Mouse (Mus musculus) spleen, postnatal 4 days (tissue): ENCODE measurements around the gene Syngr4.
"Not testable (repeated sequence)": the region's sequence is repeated elsewhere in the genome, so short reads cannot be mapped to it uniquely, and the experiment has no call there.

Experiments
- DNase-seq, 2 experiments: peaks; one replicate each; pipeline ENCODE4 v3.0.0; 2022; ENCODE audit warnings: low spot score in 2 of 2

Gene Syngr4

DNA sequence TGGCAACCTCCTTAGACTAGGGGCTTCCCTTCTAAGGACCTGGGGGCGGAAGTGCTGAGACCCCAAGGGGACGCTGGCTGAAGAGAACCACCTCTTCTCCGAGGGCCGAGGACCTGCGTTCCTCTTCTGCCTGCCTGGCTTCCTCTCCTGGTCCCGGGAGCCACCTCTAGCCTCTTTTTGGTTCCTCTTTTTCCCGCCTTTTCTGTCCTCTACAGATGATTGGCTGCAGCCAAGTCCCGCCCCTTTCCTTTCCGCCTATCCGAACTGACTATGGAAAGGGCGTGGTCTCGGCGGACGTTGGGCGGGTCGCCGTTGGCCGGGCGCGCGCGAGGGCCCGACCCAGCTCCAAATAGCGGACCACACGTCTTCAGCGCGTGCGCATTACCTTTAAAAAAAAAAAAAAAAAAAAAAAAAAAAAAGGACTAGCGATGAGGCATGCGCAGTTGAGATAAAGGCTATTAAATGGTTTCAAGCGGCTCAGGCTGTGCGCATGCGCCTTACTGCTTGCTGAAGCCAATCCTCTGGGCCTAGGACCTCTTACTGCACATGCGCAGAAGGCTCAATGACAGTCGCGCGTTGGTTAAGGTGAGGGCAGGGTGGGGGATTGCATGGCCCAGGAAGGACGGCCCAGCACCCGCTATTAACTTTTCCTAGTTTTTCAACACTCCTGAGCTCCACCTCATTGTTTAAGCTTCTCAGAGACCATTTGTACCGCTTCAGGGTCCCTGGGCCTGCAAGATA lies at the start of gene Syngr4, which contains the start of gene Tmem143:
Gene Syngr4 (minus strand): TSS at position 198 of the 741 bp plus-strand sequence.
Gene Tmem143 (plus strand): TSS at position 425 of the 741 bp plus-strand sequence.
- peak; percentile 97 for DNase-seq

DNA sequence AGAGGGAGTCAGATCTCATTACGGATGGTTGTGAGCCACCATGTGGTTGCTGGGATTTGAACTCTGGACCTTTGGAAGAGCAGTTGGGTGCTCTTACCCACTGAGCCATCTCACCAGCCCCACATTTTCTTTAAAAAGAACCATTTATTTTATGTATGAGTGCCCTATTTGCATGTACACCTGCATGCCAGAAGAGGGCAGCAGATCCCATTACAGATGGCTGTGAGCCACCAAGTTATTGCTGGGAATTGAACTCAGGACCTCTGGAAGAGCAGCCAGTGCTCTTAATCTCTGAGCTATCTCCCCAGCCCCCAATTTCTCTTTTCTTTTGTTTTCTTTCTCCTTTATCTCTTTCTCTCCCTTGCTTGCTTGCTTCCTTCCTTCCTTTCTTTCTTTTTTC lies 46.8 kb upstream of the Syngr4 start:
- DNase-seq, result not testable (repeated sequence)

DNA sequence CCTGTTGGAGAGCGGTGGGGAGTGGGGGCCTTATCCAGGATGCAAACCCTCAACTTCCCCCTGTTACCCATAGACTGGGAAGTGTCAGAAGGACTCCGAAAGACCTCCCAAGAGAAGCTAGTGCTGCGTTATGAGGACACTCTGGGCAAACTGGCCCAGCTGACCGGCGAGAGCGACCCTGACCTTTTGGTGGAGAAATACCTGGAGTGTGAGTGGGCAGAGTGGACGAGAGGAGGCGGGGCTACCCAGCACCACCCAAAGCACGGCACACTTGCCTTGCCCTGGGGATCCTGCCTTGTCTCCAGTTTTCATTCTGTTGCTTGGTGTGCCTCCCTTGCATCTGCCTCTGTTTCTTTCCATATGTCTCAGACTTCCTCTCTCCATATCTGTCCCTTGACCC lies 45.5 kb upstream of the Syngr4 start:
- no peak for DNase-seq

DNA sequence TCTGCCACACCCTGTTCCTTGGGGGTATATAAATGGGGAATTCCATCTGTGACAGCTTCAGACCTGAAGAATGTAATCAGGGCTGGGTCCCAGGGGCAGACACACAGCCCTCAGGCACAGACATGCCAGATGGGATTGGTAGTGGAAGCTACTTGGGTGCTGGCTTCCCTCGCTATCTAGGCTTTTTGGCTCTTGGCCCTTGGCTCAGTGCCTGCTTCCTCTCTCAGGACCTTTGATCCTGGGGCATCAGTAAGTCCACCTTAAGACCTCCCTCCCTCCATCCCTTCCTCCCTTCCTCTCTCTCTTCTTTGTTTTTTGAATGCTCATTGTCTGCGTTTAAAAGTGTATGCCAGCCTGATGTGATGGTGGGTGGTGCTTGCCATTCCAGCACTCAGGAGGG lies 43.3 kb upstream of the Syngr4 start:
- DNase-seq, result no peak

DNA sequence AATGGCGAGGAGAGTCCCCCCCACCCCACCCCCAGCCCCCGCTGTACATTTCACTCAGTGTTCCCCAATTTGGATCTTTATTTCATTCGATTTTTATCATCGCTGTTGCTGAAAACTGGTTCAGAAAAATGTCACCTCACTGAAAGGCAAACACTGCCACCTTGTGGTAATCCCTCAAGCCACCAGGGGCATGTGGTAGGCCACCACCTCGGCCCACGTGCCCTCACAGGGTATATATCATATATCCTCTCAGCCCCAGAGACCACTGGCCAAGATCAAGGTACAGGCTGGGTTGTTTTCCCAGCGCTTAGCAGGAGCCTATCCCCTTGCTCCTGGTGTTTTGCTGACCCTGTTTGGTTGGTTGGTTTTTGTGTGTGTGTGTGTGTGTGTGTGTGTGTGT lies 38.6 kb upstream of the Syngr4 start:
- DNase-seq, result peak; percentile 63 to 85

DNA sequence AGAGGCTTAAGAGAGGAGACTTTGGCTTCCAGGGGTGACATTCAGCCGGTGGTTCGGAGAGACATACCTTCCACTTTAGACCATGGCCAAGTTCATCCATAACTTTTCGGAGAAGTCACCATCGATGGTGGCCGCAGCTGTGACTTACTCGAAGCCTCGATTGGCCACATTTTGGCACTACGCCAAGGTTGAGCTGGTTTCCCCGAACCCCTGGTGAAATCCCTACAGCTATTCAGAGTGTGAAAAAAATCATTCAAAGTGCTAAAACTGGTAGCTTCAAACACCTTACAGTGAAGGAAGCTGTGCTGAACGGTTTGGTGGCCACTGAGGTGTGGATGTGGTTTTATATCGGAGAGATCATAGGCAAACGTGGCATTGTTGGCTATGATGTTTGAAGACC lies 37.3 kb upstream of the Syngr4 start:
- DNase-seq, result not testable (repeated sequence)

DNA sequence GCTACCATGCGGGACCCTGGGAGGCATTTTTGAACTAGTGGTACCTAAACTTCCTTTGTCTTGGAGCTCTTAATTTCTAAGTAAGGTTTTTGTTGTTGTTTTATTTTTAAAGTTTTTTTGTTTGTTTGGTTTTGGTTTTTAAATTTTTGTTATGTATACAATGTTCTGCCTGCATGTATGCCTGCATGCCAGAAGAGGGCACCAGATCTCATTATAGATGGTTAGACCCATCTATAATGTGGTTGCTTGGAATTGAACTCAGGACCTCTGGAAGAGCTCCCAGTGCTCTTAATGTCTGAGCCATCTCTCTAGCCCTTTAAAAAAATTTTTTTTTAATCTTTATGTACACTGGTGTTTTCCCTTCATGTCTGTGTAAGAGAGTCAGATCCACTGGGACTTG lies 33.2 kb upstream of the Syngr4 start:
- no peak for DNase-seq

DNA sequence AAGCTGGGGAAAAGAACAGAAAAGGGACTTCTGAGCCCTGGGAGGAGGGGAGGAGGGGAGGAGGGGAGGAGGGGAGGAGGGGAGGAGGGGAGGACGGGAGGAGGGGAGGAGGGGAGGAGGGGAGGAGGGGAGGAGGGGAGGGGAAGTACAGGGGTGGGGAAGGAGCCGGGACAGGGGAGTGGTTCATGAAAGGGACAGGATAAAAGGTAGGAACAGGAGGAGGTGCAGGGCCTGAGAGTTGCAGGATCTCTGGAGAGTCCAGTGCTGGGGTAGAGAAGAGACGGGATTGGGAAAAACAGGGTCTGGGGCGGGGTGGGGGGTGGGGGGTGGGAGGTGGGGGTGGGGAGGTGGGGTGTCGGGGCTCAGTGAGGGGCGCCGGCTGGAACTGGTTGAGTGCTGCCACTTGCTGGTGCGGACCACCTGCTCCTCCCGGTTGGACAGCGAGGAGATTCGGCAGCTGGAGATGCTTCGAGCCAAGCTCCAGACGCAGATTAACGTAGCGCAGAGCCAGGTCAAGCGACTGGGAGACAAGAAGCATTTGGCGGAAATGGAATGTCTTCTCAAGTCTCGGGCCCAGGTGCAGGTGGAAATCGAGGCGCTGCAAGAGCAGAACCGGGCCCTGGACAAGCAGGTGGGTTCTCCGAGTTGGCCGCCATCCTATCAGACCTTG lies 32.2 kb upstream of the Syngr4 start:
- DNase-seq, result peak in 1 of 2 experiments; percentile 53

DNA sequence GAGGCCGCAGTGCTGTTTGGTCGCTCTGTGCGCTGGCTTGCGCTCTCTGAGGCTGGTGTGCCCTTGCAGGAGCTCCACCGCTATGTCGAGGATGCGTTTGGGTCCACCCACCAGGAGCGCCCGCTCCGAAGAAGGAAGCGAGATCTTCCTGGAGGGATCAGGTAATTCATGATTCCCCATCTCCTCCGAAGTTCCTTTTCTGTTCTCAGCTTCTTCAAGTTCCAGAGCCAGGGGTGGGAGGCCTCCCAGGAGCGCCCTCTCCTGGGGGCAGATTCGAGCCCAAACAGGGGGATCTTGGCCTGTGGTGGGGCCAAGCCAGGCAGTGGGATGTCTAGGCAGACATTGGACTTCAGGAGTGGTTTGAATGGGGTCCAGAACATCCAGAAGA lies 27.9 kb upstream of the Syngr4 start:
- peak; percentile 51 to 77 for DNase-seq

DNA sequence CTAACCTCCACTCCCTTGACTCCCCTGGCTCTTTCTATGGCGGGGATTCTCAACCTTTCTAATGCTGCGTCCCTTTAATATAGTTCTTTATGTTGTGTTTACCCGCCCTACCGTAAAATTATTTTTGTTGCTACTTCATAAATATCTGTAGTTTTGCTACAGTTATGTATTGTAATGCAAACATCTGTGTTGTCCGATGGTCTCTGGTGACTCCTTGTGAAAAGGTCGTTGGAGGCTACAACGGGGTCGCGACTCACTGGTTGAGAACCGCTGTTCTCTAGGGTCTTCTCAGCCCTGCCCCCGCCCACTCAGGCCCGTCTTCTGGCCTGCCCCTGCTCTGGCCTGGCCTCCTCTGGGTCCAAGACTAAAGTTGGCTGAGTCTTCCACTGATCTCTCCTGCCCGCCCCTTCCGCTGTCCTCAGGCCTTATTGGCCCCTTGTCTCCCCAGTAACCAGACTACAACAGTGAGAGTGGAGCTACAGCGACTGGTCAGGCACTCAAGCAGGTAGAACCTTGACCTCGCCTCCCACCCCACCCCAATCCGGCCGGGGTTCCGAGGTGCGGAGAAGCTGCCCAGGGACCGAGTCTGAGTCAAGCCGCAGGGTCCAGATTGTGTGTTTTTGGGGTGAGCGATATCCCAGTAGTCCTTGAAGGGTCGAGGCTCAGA lies 27.4 kb upstream of the Syngr4 start, which contains the start of gene Ccdc114:
Gene Ccdc114 (plus strand): TSS at position 311 of the 667 bp plus-strand sequence.
- peak; percentile 67 to 83 for DNase-seq

DNA sequence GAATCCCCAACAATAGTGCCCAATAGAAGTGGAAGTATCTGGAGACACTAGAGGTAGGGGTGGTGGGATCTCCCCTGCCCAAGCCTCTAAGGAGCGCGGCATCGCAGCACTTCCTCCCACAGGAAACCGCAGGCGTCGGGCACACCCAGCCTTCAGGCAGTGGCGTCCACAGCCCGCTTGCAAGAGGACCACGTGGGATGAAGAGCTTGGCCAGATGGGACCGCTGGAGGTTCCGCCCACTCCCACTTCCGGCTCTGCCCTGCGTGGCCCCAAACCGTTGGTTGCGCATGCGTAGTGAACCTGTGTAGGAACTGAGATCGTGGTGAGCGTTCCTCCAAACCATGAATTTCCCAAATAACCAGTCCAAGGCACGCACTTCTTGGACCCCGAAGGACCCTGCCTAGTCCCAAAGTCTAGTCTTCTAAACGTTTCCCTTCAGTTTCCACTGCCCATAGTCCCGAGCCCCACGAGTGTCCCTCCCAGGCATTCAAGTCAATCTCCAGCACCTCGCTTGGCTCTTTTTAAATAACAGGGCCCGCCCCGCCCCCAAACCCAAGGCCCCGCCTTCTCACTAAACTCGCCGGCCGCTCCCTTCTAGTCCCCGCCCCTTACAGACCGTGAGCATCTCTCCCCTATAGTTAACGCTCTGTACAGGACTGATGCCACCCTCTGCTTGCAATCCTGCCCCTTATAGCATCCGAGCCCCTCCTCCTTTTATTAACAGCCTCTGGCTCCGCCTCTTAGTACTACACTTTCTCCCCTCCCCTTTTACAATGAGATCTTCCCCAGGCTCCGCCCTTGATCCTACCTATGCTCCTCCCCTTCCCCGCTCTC lies 26.6 kb upstream of the Syngr4 start:
- DNase-seq, result peak; percentile 93 to 95

DNA sequence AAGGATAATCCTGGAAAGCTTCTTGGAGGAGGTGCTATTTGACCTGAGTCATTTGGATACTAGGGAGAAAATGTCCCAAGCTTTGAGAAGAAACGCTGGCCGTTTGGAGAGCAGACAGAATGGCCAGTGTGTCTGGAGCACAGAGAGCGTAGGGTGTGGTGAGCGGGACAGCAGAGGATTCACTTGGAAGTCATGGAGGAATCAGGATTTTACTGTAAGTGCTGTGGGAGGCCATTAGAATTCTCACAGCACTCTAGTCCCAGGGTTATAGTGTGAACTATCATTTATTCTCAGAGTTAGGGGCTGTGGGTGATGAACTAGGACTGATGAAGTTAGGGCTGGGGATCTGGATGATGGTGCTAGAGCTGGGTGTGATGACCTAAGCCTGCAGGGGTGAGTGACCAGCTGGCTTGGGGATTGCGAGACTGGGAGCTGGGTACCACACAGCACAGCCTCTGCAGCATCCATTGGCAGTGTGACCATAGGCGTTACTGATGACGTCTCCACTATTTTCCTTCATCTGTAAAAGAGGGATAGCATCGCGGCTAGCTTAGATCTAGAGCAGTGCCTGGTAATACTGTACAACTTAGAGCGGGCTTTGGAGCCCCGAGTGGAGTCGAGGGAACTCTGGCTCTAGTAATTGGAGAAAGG lies 25.6 kb upstream of the Syngr4 start:
- DNase-seq, result no peak

DNA sequence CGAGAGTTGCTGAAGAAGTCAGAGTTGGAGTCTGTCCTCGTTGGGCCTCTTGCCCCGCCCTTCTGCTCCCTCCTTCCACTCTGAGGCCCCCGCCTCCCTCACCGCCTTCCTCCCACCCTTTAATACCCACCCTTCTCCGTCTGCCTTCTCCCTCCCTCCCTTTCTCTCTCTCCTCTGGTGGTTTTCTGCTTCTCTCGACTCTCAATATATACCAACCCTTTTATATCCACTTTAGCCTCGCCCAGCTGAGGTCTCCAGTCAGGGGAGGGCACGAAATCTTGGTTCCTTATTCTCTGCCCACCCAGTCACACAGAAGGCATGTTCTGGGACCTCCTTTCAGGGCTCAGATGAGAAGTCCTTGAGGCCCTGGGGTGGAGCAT lies 24.7 kb upstream of the Syngr4 start, which contains the start of gene Emp3:
Gene Emp3 (minus strand): TSS at position 163 of the 380 bp plus-strand sequence.
- peak in 1 of 2 experiments; percentile 64 for DNase-seq

DNA sequence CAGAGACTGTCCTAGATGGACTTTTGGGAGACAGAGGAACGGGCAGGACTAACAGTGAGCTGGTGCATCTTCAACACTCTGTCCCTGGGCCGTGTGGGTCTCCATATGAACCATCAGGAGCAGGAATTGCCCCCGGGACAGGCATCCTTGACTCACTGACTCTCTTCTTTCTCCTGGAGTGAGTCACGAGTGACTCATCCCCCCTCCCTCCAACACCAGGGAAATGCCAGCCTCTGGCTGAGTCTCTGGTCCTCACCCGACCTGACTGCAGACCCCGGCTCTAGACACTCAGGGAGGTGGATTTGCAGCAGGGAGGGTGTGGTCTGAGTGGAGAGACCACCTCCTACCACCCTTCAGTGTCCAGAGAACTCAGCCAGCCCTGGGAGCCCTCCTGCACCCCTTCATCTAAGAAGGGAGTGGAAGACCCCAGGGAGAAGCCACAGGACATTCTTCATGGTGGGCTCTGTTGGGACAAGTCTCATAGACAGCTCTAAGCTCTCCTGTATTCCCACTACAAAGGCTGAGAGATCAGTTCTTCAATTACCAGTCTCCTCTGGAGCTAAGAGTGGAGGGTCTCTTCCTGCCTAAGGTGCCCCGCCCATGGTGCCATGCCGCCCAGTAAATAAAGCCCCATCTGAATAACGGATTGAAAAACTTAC lies 24.2 kb upstream of the Syngr4 start:
- no peak for DNase-seq

DNA sequence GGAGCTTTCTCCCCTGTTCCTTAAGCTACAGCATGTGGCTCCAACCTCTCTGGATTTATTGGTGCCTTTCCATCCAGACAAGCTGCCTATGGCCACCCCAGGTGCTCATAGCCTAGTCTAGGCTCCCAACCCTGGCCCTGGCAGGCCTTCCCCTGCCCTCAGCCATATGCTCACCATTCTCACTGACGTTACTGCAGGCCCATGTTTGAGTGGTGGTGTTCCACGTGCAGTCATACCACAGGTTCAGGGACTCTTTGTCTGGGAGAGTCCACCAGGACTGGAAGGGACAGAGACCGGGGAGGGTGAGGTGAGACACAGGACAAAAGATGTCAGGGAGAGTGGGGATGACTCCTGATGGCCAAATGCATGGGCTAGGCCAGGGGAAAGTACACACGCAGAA lies 23.2 kb upstream of the Syngr4 start:
- DNase-seq, result no peak

DNA sequence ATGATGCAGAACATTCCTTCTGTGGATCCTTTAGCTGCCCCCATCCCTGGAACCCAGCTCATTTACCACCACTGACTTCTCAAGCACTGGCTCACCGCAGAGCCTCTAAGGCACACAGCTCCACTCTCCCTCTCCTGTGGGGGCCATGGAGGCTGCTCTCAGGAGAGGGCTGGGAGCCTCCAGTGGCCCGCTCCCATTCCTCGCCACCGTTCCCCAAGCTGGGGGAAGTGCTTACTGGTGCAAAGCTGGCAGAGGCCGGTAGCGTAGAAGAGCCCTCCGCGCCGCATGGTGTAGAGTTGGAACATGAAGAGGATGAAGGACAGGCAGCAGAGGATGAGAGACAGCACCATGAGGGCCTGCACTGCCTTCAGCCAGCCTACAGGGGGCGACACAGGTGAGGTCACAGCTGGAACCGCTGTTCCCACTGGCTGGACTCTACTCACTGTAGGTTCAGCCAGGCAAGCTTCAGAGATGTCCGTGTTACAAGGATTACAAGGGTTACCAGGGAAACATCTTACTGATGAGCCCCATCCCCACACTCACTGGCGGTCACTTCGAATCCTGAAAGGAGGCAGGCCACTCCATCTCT lies 22.7 kb upstream of the Syngr4 start:
- peak in 1 of 2 experiments; percentile 81 for DNase-seq

DNA sequence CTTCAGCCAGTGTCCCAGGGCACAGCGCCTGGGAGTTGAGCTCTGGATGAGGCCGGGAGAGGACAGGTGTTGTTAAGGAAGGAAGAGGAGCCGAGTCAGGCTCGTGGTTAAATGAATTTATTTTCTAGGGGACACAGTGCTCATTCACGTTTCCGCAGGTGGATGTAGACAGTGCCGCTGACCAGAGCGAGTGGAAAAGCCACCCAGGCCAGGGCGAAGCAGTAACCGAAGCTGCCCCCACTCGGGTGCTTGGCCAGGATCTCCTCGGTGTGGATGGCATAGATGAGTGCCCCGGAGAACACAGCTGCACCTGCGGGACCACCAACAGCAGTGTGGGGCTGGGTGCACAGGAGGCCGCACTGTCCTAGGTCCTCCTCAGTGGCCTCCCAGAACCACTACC lies 21.4 kb upstream of the Syngr4 start:
- no peak for DNase-seq

DNA sequence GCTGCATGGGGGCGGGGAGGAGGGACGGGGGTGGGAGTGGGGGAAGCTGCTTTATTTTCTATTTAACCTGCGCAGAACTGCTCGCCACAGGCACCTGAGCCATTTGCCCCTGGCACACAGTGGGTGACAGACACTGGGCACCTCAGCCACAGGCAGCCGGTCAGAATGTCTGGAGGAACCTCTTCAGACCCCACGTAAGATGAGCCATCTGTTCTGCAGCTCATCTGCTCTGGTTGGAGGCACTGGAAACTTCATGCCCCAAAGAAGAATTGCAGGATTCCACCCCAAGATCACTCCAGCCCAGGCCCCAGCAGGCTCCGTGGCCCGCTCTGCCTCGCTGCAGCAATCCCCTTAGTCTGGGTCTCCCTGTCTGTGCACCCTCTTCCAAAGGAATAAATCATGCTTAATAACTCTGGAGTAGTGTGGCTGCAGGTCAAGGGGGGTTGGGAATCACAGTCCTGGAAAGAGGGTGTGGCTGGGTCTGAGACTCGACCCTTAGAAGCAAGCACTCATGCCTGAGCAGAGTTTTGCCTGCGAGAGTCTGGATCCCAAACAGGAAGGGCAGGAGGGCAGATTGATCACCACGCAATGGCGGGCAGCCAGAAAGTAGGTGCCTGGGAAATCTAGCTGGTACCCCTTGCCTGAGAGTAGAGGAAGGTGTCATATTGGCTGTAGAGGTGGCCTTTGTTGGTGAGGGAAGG lies 20.6 kb upstream of the Syngr4 start:
- DNase-seq, result no peak
